In the genomic region with DNA sequence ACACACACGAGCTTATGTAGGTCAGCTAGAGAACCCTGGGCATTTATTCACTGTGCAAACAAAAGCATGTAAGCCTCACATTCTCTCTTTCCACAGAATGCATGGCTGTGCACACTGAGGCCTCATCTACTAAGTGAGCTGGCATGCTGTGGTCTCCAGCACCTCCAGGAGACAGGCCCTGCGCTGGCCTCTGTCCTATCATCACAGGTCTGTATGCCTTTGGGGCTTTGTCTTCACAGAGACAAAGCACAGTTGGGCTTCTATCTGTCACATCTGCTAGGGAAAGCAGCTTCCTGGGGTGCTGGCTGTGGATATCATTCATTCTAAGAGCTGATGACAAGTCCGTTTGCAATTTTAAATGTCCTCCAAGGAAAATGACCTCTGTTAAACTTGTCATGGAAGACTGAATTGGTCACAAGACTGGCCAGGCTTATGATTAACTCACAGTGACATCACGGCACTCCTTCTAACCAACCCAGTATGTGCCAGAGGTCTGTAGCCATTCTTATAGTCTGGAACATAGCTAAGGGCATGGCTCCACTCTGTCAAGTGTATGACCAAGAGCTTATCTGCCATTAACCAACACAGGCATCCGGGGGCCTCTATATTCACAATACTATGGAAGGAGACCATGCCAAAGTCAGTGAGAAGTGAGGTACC, we compare ENCODE assay signal across 18 mouse cellular contexts. TPM values are rescaled to one million over a fixed set of nuclear protein-coding genes. Genes with fewer than 3 reads are reported as not detected.
DNase-seq lines count a peak whose midpoint lies in the region; ATAC-seq and TF ChIP-seq lines count a peak whose summit lies in the region.
"Had no signal": no experiment of that assay in that cellular context is flagged by ENCODE, and none has a peak within 500 bp of the region (broad histone marks: within the 10 kb centered on the region; RNA-seq: fewer than 3 reads in every experiment).

No protein-coding gene starts in this region.

- no peak overlapping the region for H3K9ac ChIP-seq in kidney, embryonic 14.5 days (ENCODE audit: low read depth, low read length)
- H3K9ac ChIP-seq in liver, embryonic 13.5 days, result no peak overlapping the region
- H3K9ac ChIP-seq in forebrain, postnatal 0 days, result no peak overlapping the region
- H3K9ac ChIP-seq: neural tube, embryonic 12.5 days had no signal

- peak; percentile 72; the same call in 1 of the 2 replicates for ATAC-seq in frontal cortex, adult (ENCODE audit: low TSS enrichment)
- ATAC-seq in kidney, embryonic 14.5 days (ENCODE audit: low FRiP score, low TSS enrichment), result 0 out of 2 replicates have a peak, but pooled peaks have one; percentile 51
- peak; percentile 66 for ATAC-seq in liver, embryonic 13.5 days (ENCODE audit: low read depth)
- ATAC-seq in forebrain, postnatal 0 days, result no peak

- peak overlapping the region; percentile 37; the same call in 1 of the 2 replicates for H3K27ac ChIP-seq in kidney, embryonic 14.5 days (ENCODE audit: low read depth, low read length)
- H3K27ac ChIP-seq in liver, embryonic 13.5 days, result 0 out of 2 replicates have a peak overlapping the region, but pooled peaks have one; percentile 3
- H3K27ac ChIP-seq in forebrain, postnatal 0 days (ENCODE audit: low read depth, low read length), result no peak overlapping the region
- H3K27ac ChIP-seq: embryonic facial prominence, embryonic 10.5 days; forebrain, embryonic 10.5 days; heart, embryonic 10.5 days; hindbrain, embryonic 10.5 days; limb, embryonic 10.5 days; neural tube, embryonic 12.5 days had no signal

- H3K9me3 ChIP-seq in kidney, embryonic 14.5 days (ENCODE audit: control insufficient read depth, low read length), result no peaks in the 10 kb centered on the region; the same call in 1 of the 2 replicates
- no peaks in the 10 kb centered on the region for H3K9me3 ChIP-seq in liver, embryonic 13.5 days (replicated peaks)
- no peaks in the 10 kb centered on the region for H3K9me3 ChIP-seq in forebrain, postnatal 0 days (ENCODE audit: low read length)
- H3K9me3 ChIP-seq: heart, embryonic 10.5 days; limb, embryonic 10.5 days had no signal

- no peaks in the 10 kb centered on the region for H3K27me3 ChIP-seq in kidney, embryonic 14.5 days (ENCODE audit: control insufficient read depth, insufficient read depth, low read length)
- H3K27me3 ChIP-seq in liver, embryonic 13.5 days, result no peaks in the 10 kb centered on the region
- H3K27me3 ChIP-seq in forebrain, postnatal 0 days (ENCODE audit: insufficient read depth, low read length), result no peaks in the 10 kb centered on the region
- H3K27me3 ChIP-seq: neural tube, embryonic 12.5 days had no signal

- DNase-seq in frontal cortex, postnatal 10 days (ENCODE audit: low spot score in 2 of 2), result no peak
- DNase-seq in NIH3T3 (ENCODE audit: low read depth), result peak; percentile 24
- DNase-seq in liver, embryonic 13.5 days, result no peak
- DNase-seq in urinary bladder, adult 2 months (ENCODE audit: low spot score), result no peak
- no peak for DNase-seq in adrenal gland, postnatal 25 days
- no peak for DNase-seq in forebrain, postnatal 0 days
- DNase-seq: cerebellum, adult 8-10 months; lung, postnatal 10 days; midbrain, embryonic 14.5 days had no signal

- 62% methylated on average over 5 of the region's 5 CpGs for WGBS in kidney, embryonic 14.5 days
- 44% methylated on average over 5 of the region's 5 CpGs for WGBS in liver, embryonic 13.5 days (ENCODE audit: insufficient replicate concordance)
- 77% methylated on average over 5 of the region's 5 CpGs for WGBS in forebrain, postnatal 0 days

- no peaks in the 10 kb centered on the region for H3K36me3 ChIP-seq in kidney, embryonic 14.5 days (ENCODE audit: control insufficient read depth, insufficient read depth, low read length)
- H3K36me3 ChIP-seq in liver, embryonic 13.5 days, result no peaks in the 10 kb centered on the region
- H3K36me3 ChIP-seq in forebrain, postnatal 0 days (ENCODE audit: insufficient read depth), result no peaks in the 10 kb centered on the region
- H3K36me3 ChIP-seq: embryonic facial prominence, embryonic 10.5 days; forebrain, embryonic 10.5 days; heart, embryonic 10.5 days; hindbrain, embryonic 10.5 days; limb, embryonic 10.5 days; neural tube, embryonic 12.5 days had no signal

- TF ChIP-seq CTCF in forebrain, postnatal 0 days (IDR thresholded peaks at IDR 0.05; ENCODE audit: low read depth), result no peak

- no peak overlapping the region for H3K4me2 ChIP-seq in kidney, embryonic 14.5 days (replicated peaks; ENCODE audit: low read depth, low read length)
- H3K4me2 ChIP-seq in liver, embryonic 13.5 days, result no peak overlapping the region
- H3K4me2 ChIP-seq in forebrain, postnatal 0 days (ENCODE audit: low read depth), result no peak overlapping the region
- H3K4me2 ChIP-seq: neural tube, embryonic 12.5 days had no signal

- no peak overlapping the region for H3K4me3 ChIP-seq in kidney, embryonic 14.5 days (ENCODE audit: low read length)
- H3K4me3 ChIP-seq in liver, embryonic 13.5 days (replicated peaks), result no peak overlapping the region
- H3K4me3 ChIP-seq in forebrain, postnatal 0 days (ENCODE audit: low read depth, low read length), result no peak overlapping the region
- H3K4me3 ChIP-seq: embryonic facial prominence, embryonic 10.5 days; forebrain, embryonic 10.5 days; heart, embryonic 10.5 days; hindbrain, embryonic 10.5 days; limb, embryonic 10.5 days; neural tube, embryonic 12.5 days had no signal

- H3K4me1 ChIP-seq in kidney, embryonic 14.5 days (ENCODE audit: control insufficient read depth, insufficient read depth, low read length), result peaks cover 6% of the 10 kb centered on the region; the same call in 1 of the 2 replicates
- peaks cover 27% of the 10 kb centered on the region for H3K4me1 ChIP-seq in liver, embryonic 13.5 days (replicated peaks)
- no peaks in the 10 kb centered on the region for H3K4me1 ChIP-seq in forebrain, postnatal 0 days (ENCODE audit: insufficient read depth)
- H3K4me1 ChIP-seq: forebrain, embryonic 10.5 days; neural tube, embryonic 12.5 days had no signal

RNA-seq across cellular contexts. Expression of a gene that starts 25.5 kb away (rescaled TPM):
- 10.2 and 17.8 TPM in 2 replicates for polyA plus RNA-seq in kidney, embryonic 14.5 days (2014; fragmentation: Nextera tagmentation; extraction: Ambion mirVana)
- not detected in 2 replicates for polyA plus RNA-seq in liver, embryonic 13.5 days (2015; fragmentation: Nextera tagmentation; extraction: Ambion mirVana)
- polyA plus RNA-seq in urinary bladder, adult 2 months (2012; rRNA removed), result 1.8 and 2.2 TPM in 2 replicates
- 1.7 and 1.9 TPM in 2 replicates for total RNA-seq in adrenal gland, postnatal 25 days (2021)
- not detected in 2 replicates for total RNA-seq in forebrain, postnatal 0 days (2014; rRNA removed)
- polyA plus RNA-seq in forebrain, postnatal 0 days (2015; fragmentation: Nextera tagmentation; extraction: Ambion mirVana), result 0.73 and 1.1 TPM in 2 replicates
- total RNA-seq: gastrocnemius, adult 18-20 months had no signal

RNA-seq across cellular contexts. Expression of a gene that starts 36.8 kb away (rescaled TPM):
- polyA plus RNA-seq in kidney, embryonic 14.5 days (2014; fragmentation: Nextera tagmentation; extraction: Ambion mirVana), result 19.9 and 22.2 TPM in 2 replicates
- not detected in 2 replicates for polyA plus RNA-seq in liver, embryonic 13.5 days (2015; fragmentation: Nextera tagmentation; extraction: Ambion mirVana)
- not detected in 2 replicates for polyA plus RNA-seq in urinary bladder, adult 2 months (2012; rRNA removed)
- total RNA-seq in adrenal gland, postnatal 25 days (2021), result not detected in 2 replicates
- total RNA-seq in forebrain, postnatal 0 days (2014; rRNA removed), result not detected in 2 replicates
- not detected in 2 replicates for polyA plus RNA-seq in forebrain, postnatal 0 days (2015; fragmentation: Nextera tagmentation; extraction: Ambion mirVana)
- total RNA-seq: gastrocnemius, adult 18-20 months had no signal
- polyA plus RNA-seq: forebrain, embryonic 10.5 days; heart, embryonic 10.5 days; hindbrain, embryonic 10.5 days; limb, embryonic 10.5 days; midbrain, embryonic 14.5 days; neural tube, embryonic 12.5 days had no signal

RNA-seq across cellular contexts. Expression of a gene that starts 52.1 kb away (rescaled TPM):
- 2.6 and 3.0 TPM in 2 replicates for polyA plus RNA-seq in kidney, embryonic 14.5 days (2014; fragmentation: Nextera tagmentation; extraction: Ambion mirVana)
- 0.12 and 0.16 TPM in 2 replicates for polyA plus RNA-seq in liver, embryonic 13.5 days (2015; fragmentation: Nextera tagmentation; extraction: Ambion mirVana)
- 1.1 and 1.5 TPM in 2 replicates for polyA plus RNA-seq in urinary bladder, adult 2 months (2012; rRNA removed)
- total RNA-seq in adrenal gland, postnatal 25 days (2021), result 0.76 and 0.79 TPM in 2 replicates
- total RNA-seq in forebrain, postnatal 0 days (2014; rRNA removed), result 0.33 and 2.6 TPM in 2 replicates
- 0.14 and 0.15 TPM in 2 replicates for polyA plus RNA-seq in forebrain, postnatal 0 days (2015; fragmentation: Nextera tagmentation; extraction: Ambion mirVana)
- polyA plus RNA-seq: forebrain, embryonic 10.5 days; heart, embryonic 10.5 days; hindbrain, embryonic 10.5 days; limb, embryonic 10.5 days; midbrain, embryonic 14.5 days had no signal

Comparison
In these comparisons a context has a peak if more than half of its experiments do, and no peak if none do; other contexts are left out.
1. RNA of a gene that starts 36.8 kb away (polyA plus RNA-seq): 19.9 to 22.2 TPM in kidney, embryonic 14.5 days; not detected in liver, embryonic 13.5 days, not detected in urinary bladder, adult 2 months and not detected in forebrain, postnatal 0 days; every median in the first group is over 10 times any median in the second.